Mouse (Mus musculus) stomach, embryonic 14.5 days (tissue): ENCODE results near the gene Mboat7. TPM values are rescaled to one million over a fixed set of nuclear protein-coding genes. Genes with fewer than 3 reads are reported as not detected.

Source experiments
- ATAC-seq: fragments of 200-750 bp; cut with Nextera tagmentation; 2 replicates; pipeline ENCODE4 v1.8.0; 2017; ENCODE audit warnings: low read depth, moderate TSS enrichment; ENCODE audit not compliant: insufficient number of reproducible peaks, insufficient read depth, low FRiP score
- H3K27ac ChIP-seq: fragments of 300-500 bp; sonication (generic); 2 replicates; pipeline ENCODE4 v1.5.1; 2014; ENCODE audit warnings: mild to moderate bottlenecking, low read length, moderate library complexity, mixed read lengths
- H3K27me3 ChIP-seq: fragments of 300-500 bp; sonication (generic); 2 replicates; pipeline ENCODE4 v1.6.1; 2014; ENCODE audit warnings: low read length, control low read depth, mixed read lengths; ENCODE audit not compliant: control insufficient read depth, insufficient read depth
- H3K36me3 ChIP-seq: fragments of 300-500 bp; sonication (generic); 2 replicates; pipeline ENCODE4 v1.6.1; 2014; ENCODE audit warnings: mild to moderate bottlenecking, control low read depth, low read length, moderate library complexity, mixed read lengths; ENCODE audit not compliant: control insufficient read depth, insufficient read depth
- H3K4me1 ChIP-seq: fragments of 300-500 bp; sonication (generic); 2 replicates; pipeline ENCODE4 v1.6.1; 2014; ENCODE audit warnings: low read length, control low read depth, mixed read lengths; ENCODE audit not compliant: control insufficient read depth, insufficient read depth
- H3K4me2 ChIP-seq: fragments of 300-500 bp; sonication (generic); replicated peaks from 2 replicates; pipeline ENCODE4 v1.6.1; 2014; ENCODE audit warnings: low read depth, low read length, control low read depth
- H3K4me3 ChIP-seq: fragments of 300-500 bp; sonication (generic); 2 replicates; pipeline ENCODE4 v1.5.1; 2014; ENCODE audit warnings: low read depth, low read length, control low read depth
- H3K9ac ChIP-seq: fragments of 300-500 bp; sonication (generic); replicated peaks from 2 replicates; pipeline ENCODE4 v1.6.1; 2014; ENCODE audit warnings: low read depth, mild to moderate bottlenecking, control low read depth, low read length, moderate library complexity, mixed read lengths
- H3K9me3 ChIP-seq: fragments of 300-500 bp; sonication (generic); 2 replicates; pipeline ENCODE4 v1.6.1; 2016; ENCODE audit warnings: low read depth, low read length, control low read depth; ENCODE audit not compliant: control insufficient read depth
- WGBS: fragments of 180-500 bp; shearing (Covaris S2); extraction: QIAGEN DNeasy Blood & Tissue Kit; methylation state at CpG from one replicate; pipeline ENCODE4 v1.1.7; 2014; 5-methylcytosine and 5-hydroxymethylcytosine counted together
- microRNA-seq: library from miRNA; unstranded; fragments of <30 nt; microRNA quantifications from one replicate; pipeline ENCODE4, GENCODE M21; 2016
- polyA plus RNA-seq: library from polyadenylated mRNA; unstranded; fragments of >200 nt; fragmentation: Nextera tagmentation; extraction: Ambion mirVana; gene quantifications from 2 replicates; pipeline ENCODE4 v1.2.1, GENCODE M21; 2014

Gene Mboat7
- polyA plus RNA-seq, 1 experiment from 2014 or later: 36.8 TPM

- 16% methylated on average over 9 of the region's 9 CpGs for WGBS
- H3K4me1 ChIP-seq: peaks cover 27% of the 10 kb centered on the region
- no peak overlapping the region for H3K27ac ChIP-seq
- ATAC-seq: no peak
- H3K4me3 ChIP-seq: peak overlapping the region; percentile 91
- no peak overlapping the region for H3K9ac ChIP-seq
- peaks cover 7% of the 10 kb centered on the region for H3K36me3 ChIP-seq
- H3K27me3 ChIP-seq: no peaks in the 10 kb centered on the region
- H3K9me3 ChIP-seq: no peaks in the 10 kb centered on the region
- peak overlapping the region; percentile 54 for H3K4me2 ChIP-seq
Measured at GRCm38 (mm10) chr7:3643843-3644242, 49.5 kb downstream of the Mboat7 start.

- WGBS: 58% methylated on average over 5 of the region's 5 CpGs
- Histone ChIP-seq H3K9me3 (no peaks in the 10 kb centered on the region), H3K9ac (no peak overlapping the region), H3K36me3 (peaks cover 12% of the 10 kb centered on the region), H3K4me1 (peaks cover 24% of the 10 kb centered on the region), H3K4me2 (no peak overlapping the region), H3K27ac (no peak overlapping the region), H3K27me3 (no peaks in the 10 kb centered on the region), H3K4me3 (no peak overlapping the region)
- ATAC-seq: no peak
Measured at GRCm38 (mm10) chr7:3643412-3643811, 49.9 kb downstream of the Mboat7 start.

GRCm38 (mm10) chr7:3630478-3630815 lies 62.9 kb downstream of the Mboat7 start:
- H3K4me3 ChIP-seq: peak overlapping the region; percentile 73
- H3K9ac ChIP-seq: peak overlapping the region; percentile 80
- H3K9me3 ChIP-seq: no peaks in the 10 kb centered on the region
- ATAC-seq: no peak
- H3K27ac ChIP-seq: no peak overlapping the region
- H3K27me3 ChIP-seq: no peaks in the 10 kb centered on the region
- H3K36me3 ChIP-seq: peaks cover 13% of the 10 kb centered on the region; the same call in 1 of the 2 replicates
- 54% methylated on average over 3 of the region's 3 CpGs for WGBS
- H3K4me2 ChIP-seq: peak overlapping the region; percentile 98
- H3K4me1 ChIP-seq: peaks cover 18% of the 10 kb centered on the region

GRCm38 (mm10) chr7:3629543-3630477 lies 63.5 kb downstream of the Mboat7 start, which contains the start of the genes Tfpt and Prpf31:
Gene Tfpt, minus strand, starts transcription at chr7:3629929.
Gene Prpf31, plus strand, starts transcription at chr7:3629985.
- peak within 1 kb of the TSS; percentile 80 for H3K9ac ChIP-seq
- no peaks in the 10 kb centered on the region for H3K27me3 ChIP-seq
- WGBS: 1% methylated on average over 47 of the region's 47 CpGs
- peak within 1 kb of the TSS; percentile 61; the same call in 1 of the 2 replicates for H3K27ac ChIP-seq
- H3K9me3 ChIP-seq: no peaks in the 10 kb centered on the region
- peak within 1 kb of the TSS; percentile 98 for H3K4me2 ChIP-seq
- ATAC-seq: peak; percentile 84
- peak within 1 kb of the TSS; percentile 73 for H3K4me3 ChIP-seq
- H3K36me3 ChIP-seq: peaks cover 14% of the 10 kb centered on the region; the same call in 1 of the 2 replicates
- peaks cover 18% of the 10 kb centered on the region for H3K4me1 ChIP-seq

- peak overlapping the region; percentile 80 for H3K9ac ChIP-seq
- H3K4me1 ChIP-seq: peaks cover 18% of the 10 kb centered on the region
- ATAC-seq: peak; percentile 12; the same call in 1 of the 2 replicates
- no peaks in the 10 kb centered on the region for H3K9me3 ChIP-seq
- peak overlapping the region; percentile 98 for H3K4me2 ChIP-seq
- H3K36me3 ChIP-seq: peaks cover 17% of the 10 kb centered on the region; the same call in 1 of the 2 replicates
- peak overlapping the region; percentile 61; the same call in 1 of the 2 replicates for H3K27ac ChIP-seq
- 37% methylated on average over 4 of the region's 4 CpGs for WGBS
- H3K4me3 ChIP-seq: peak overlapping the region; percentile 73
- no peaks in the 10 kb centered on the region for H3K27me3 ChIP-seq
Measured at GRCm38 (mm10) chr7:3629030-3629429, 64.3 kb downstream of the Mboat7 start.

Small RNA genes within 50 kb of the gene (microRNA-seq; reads per million reads assigned to microRNA genes)
- gene Mir3572: 2.3 reads per million

Other genes starting within 250 kb of the Mboat7 start
- 0.20 TPM in 1 of 2 replicates, not detected in the other for gene Tarm1, start 190.9 kb downstream of the Mboat7 start, polyA plus RNA-seq
- 0.41 TPM in 1 of 2 replicates, not detected in the other for gene Oscar, start 77.4 kb downstream of the Mboat7 start, polyA plus RNA-seq
- gene Ndufa3, start 76.2 kb downstream of the Mboat7 start, polyA plus RNA-seq: 517 and 630 TPM in 2 replicates
- 22.3 and 22.4 TPM in 2 replicates for gene Tfpt, start 63.6 kb downstream of the Mboat7 start, polyA plus RNA-seq
- 85.3 and 94.4 TPM in 2 replicates for gene Prpf31, start 63.5 kb downstream of the Mboat7 start, polyA plus RNA-seq
- 58.3 and 59.5 TPM in 2 replicates for gene Cnot3, start 48.3 kb downstream of the Mboat7 start, polyA plus RNA-seq
- 14.0 and 14.1 TPM in 2 replicates for gene Leng1, start 27.7 kb downstream of the Mboat7 start, polyA plus RNA-seq
- 61.8 and 67.3 TPM in 2 replicates for gene Tmc4, start 16.0 kb downstream of the Mboat7 start, polyA plus RNA-seq
- 223 and 240 TPM in 2 replicates for gene Tsen34, start 660 bp downstream of the Mboat7 start, polyA plus RNA-seq
- gene Rps9, start 10.5 kb upstream of the Mboat7 start, polyA plus RNA-seq: 1,552 and 1,583 TPM in 2 replicates
- gene Pirb, start 26.9 kb upstream of the Mboat7 start, polyA plus RNA-seq: 0.80 and 1.2 TPM in 2 replicates
- gene Gm15448, start 132.2 kb upstream of the Mboat7 start, polyA plus RNA-seq: not detected in 2 replicates
- gene Pira2, start 151.5 kb upstream of the Mboat7 start, polyA plus RNA-seq: 0.14 TPM in 1 of 2 replicates, not detected in the other
- not detected in 2 replicates for gene Gm14548, start 204.6 kb upstream of the Mboat7 start, polyA plus RNA-seq
- gene Lilra6, start 222.0 kb upstream of the Mboat7 start, polyA plus RNA-seq: not detected in 2 replicates